Mouse (Mus musculus) ES-Bruce4 (cell line): ENCODE measurements around the gene Cttnbp2. TPM values are rescaled to one million over a fixed set of nuclear protein-coding genes. Genes with fewer than 3 reads are reported as not detected.

Experiments
- H3K27ac ChIP-seq: 2 replicates; pipeline ENCODE4 v1.5.1; 2012; ENCODE audit warnings: low read length, inconsistent platforms; ENCODE audit not compliant: insufficient read depth
- H3K27me3 ChIP-seq: 2 replicates; pipeline ENCODE4 v1.6.1; 2012; ENCODE audit warnings: mild to moderate bottlenecking, low read length, inconsistent platforms; ENCODE audit not compliant: control insufficient read depth, poor library complexity, insufficient read depth, severe bottlenecking
- H3K36me3 ChIP-seq: 2 replicates; pipeline ENCODE4 v1.6.1; 2012; ENCODE audit warnings: inconsistent platforms, mild to moderate bottlenecking, low read length, moderate library complexity; ENCODE audit not compliant: control insufficient read depth, poor library complexity, insufficient read depth, severe bottlenecking
- H3K4me1 ChIP-seq: one replicate; pipeline ENCODE4 v1.8.1; 2011; ENCODE audit warnings: low read length; ENCODE audit not compliant: control insufficient read depth, insufficient read depth
- H3K4me3 ChIP-seq: 2 replicates; pipeline ENCODE4 v1.5.1; 2011; ENCODE audit warnings: low read depth, mild to moderate bottlenecking, low read length
- H3K9ac ChIP-seq: 2 replicates; pipeline ENCODE4 v1.6.1; 2012; ENCODE audit warnings: low read depth, mild to moderate bottlenecking, inconsistent platforms; ENCODE audit not compliant: poor library complexity, severe bottlenecking
- H3K9me3 ChIP-seq: replicated peaks from 2 replicates; pipeline ENCODE4 v1.6.1; 2012; ENCODE audit warnings: mild to moderate bottlenecking, low read length, inconsistent platforms; ENCODE audit not compliant: control insufficient read depth, poor library complexity, insufficient read depth, severe bottlenecking
- CTCF ChIP-seq: IDR thresholded peaks from one replicate; pipeline ENCODE4 v1.8.1; 2011; ENCODE audit warnings: low read depth, low read length
- EP300 ChIP-seq: IDR thresholded peaks from 2 replicates; pipeline ENCODE4 v1.6.1; 2011; ENCODE audit warnings: low read depth, low read length; ENCODE audit not compliant: insufficient read depth
- POLR2A ChIP-seq: IDR thresholded peaks from one replicate; pipeline ENCODE4 v1.8.1; 2011; ENCODE audit warnings: low read length; ENCODE audit not compliant: insufficient read depth
- polyA plus RNA-seq: library from polyadenylated mRNA; stranded (reverse); fragments of >200 nt; gene quantifications from 2 replicates; pipeline ENCODE4 v1.2.4, GENCODE M21; 2011; ENCODE audit warnings: low read depth; ENCODE audit not compliant: missing spikeins, insufficient read depth, insufficient read length

Gene Cttnbp2
- 0.87 and 1.4 TPM in 2 replicates for polyA plus RNA-seq

DNA sequence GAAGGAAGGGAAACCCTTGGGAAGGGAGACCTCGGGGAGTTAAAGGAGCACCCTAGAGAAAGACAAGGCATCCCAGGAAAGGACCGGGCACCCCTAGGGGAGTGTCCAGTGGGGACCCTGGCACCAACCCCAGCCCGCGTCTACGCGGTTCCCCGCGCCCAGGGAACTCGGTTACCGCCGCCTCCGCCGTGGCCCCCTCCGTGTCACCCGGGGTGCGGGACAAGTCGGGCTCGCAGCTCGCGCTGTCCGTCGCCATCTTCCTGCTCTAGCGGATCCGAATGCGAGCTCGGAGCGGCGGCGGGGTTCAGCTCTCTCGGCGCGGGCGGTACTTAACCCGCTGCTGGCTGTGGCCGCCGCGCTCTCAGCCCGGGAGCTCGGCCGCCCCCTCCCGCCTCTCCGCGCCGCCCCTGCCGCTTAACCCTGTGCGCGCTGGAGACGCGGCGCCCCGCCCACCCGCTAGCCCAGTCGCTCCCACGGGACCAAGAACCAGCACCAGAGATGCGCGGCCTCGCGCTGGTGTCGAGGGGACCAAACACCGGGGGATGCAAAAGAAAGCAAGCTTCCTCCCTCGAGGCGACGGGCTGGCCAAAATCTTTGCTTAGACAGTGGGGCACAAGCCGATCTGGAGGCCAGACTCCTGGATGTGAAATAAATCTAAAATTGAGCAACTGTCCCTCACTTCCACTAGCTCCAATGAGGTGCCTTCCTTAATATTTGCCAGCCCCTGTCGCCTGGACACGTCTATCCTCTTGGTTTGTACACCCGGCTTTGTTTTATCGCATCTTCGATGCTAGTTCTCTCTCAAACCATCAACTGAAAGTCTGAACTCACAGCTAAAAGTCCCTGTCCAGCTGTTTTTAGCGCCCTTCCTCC, at the start of gene Cttnbp2:
Gene Cttnbp2, minus strand, starts transcription at position 364 of the 873 bp plus-strand sequence.
- no peak for TF ChIP-seq POLR2A
- TF ChIP-seq EP300: no peak
- no peak for TF ChIP-seq CTCF
- no peaks in the 10 kb centered on the region for H3K4me1 ChIP-seq
- H3K27me3 ChIP-seq: peaks cover 3% of the 10 kb centered on the region
- no peak within 1 kb of the TSS for H3K27ac ChIP-seq
- H3K9ac ChIP-seq: peak within 1 kb of the TSS; percentile 55
- peak within 1 kb of the TSS; percentile 73 for H3K4me3 ChIP-seq
- H3K36me3 ChIP-seq: no peaks in the 10 kb centered on the region
- 0 out of 2 replicates have a peak, but pooled peaks cover 4% of the 10 kb centered on the region for H3K9me3 ChIP-seq

DNA sequence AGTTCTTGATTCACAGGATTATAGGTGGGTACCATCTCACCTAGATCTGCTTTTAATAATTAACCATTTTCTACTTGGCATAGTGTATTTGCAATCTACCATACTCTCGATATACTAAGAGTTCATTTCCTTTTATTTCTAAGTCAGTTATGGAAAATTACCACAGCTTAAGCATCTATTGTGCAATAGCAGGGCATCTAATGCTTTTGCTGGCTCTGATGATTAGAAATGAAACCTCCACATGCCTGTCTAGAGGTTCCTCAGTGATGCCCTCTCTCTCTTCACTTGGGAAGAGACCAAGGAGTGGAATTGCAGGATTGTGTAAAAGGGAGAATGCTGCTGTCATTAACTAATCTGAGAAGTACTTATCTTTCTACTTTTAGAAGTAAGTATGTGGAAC, 44.4 kb upstream of the Cttnbp2 start:
- Histone ChIP-seq H3K36me3 (no peaks in the 10 kb centered on the region), H3K27me3 (no peaks in the 10 kb centered on the region), H3K27ac (no peak overlapping the region), H3K9ac (no peak overlapping the region), H3K4me3 (no peak overlapping the region), H3K4me1 (no peaks in the 10 kb centered on the region), H3K9me3 (no peaks in the 10 kb centered on the region)
- TF ChIP-seq POLR2A: no peak
- TF ChIP-seq EP300: no peak
- TF ChIP-seq CTCF: no peak

- Histone ChIP-seq H3K9me3 (no peaks in the 10 kb centered on the region), H3K27ac (no peak overlapping the region), H3K4me3 (no peak overlapping the region), H3K9ac (no peak overlapping the region), H3K4me1 (no peaks in the 10 kb centered on the region), H3K36me3 (no peaks in the 10 kb centered on the region), H3K27me3 (no peaks in the 10 kb centered on the region)
- TF ChIP-seq CTCF (no peak), EP300 (no peak), POLR2A (no peak)
Observed at GRCm38 (mm10) chr6:18547516-18548465, 33.1 kb upstream of the Cttnbp2 start.

- Histone ChIP-seq H3K9ac (no peak overlapping the region), H3K4me1 (no peaks in the 10 kb centered on the region), H3K36me3 (no peaks in the 10 kb centered on the region), H3K27me3 (no peaks in the 10 kb centered on the region), H3K27ac (no peak overlapping the region), H3K9me3 (no peaks in the 10 kb centered on the region), H3K4me3 (no peak overlapping the region)
- TF ChIP-seq CTCF: no peak
- TF ChIP-seq EP300: no peak
- no peak for TF ChIP-seq POLR2A
Observed at GRCm38 (mm10) chr6:18543878-18544277, 29.2 kb upstream of the Cttnbp2 start.

- H3K27ac ChIP-seq: no peak overlapping the region
- no peak overlapping the region for H3K4me3 ChIP-seq
- H3K36me3 ChIP-seq: no peaks in the 10 kb centered on the region
- H3K27me3 ChIP-seq: no peaks in the 10 kb centered on the region
- no peaks in the 10 kb centered on the region for H3K9me3 ChIP-seq
- TF ChIP-seq CTCF: no peak
- no peak for TF ChIP-seq EP300
- no peak for TF ChIP-seq POLR2A
- H3K9ac ChIP-seq: no peak overlapping the region
- no peaks in the 10 kb centered on the region for H3K4me1 ChIP-seq
Observed at GRCm38 (mm10) chr6:18540396-18540795, 25.8 kb upstream of the Cttnbp2 start.

GRCm38 (mm10) chr6:18530394-18530793, 15.8 kb upstream of the Cttnbp2 start:
- Histone ChIP-seq H3K9me3 (no peaks in the 10 kb centered on the region), H3K4me3 (no peak overlapping the region), H3K27me3 (no peaks in the 10 kb centered on the region), H3K9ac (no peak overlapping the region), H3K27ac (no peak overlapping the region), H3K4me1 (no peaks in the 10 kb centered on the region), H3K36me3 (no peaks in the 10 kb centered on the region)
- TF ChIP-seq CTCF (no peak), EP300 (no peak), POLR2A (no peak)
